Mouse (Mus musculus) hindbrain, embryonic 12.5 days (tissue): Measurements from ENCODE around the gene Cebpb. TPM values are rescaled to one million over a fixed set of nuclear protein-coding genes. Genes with fewer than 3 reads are reported as not detected.
A peak's percentile ranks its signal among the peaks of the same experiment; 100 is the strongest.

Source experiments
- ATAC-seq: fragments of 200-750 bp; cut with Nextera tagmentation; 2 replicates; pipeline ENCODE4 v1.8.0; 2017; ENCODE audit warnings: moderate TSS enrichment; ENCODE audit not compliant: low FRiP score
- H3K27ac ChIP-seq: fragments of 300-500 bp; sonication (generic); 2 replicates; pipeline ENCODE4 v1.5.1; 2016; ENCODE audit warnings: mild to moderate bottlenecking
- H3K27me3 ChIP-seq: fragments of 300-500 bp; sonication (generic); 2 replicates; pipeline ENCODE4 v1.6.1; 2016; ENCODE audit warnings: mild to moderate bottlenecking
- H3K36me3 ChIP-seq: fragments of 300-500 bp; sonication (generic); 2 replicates; pipeline ENCODE4 v1.6.1; 2016; ENCODE audit warnings: mild to moderate bottlenecking
- H3K4me1 ChIP-seq: fragments of 300-500 bp; sonication (generic); 2 replicates; pipeline ENCODE4 v1.6.1; 2016
- H3K4me2 ChIP-seq: fragments of 300-500 bp; sonication (generic); replicated peaks from 2 replicates; pipeline ENCODE4 v1.6.1; 2016; ENCODE audit warnings: mild to moderate bottlenecking
- H3K4me3 ChIP-seq: fragments of 300-500 bp; sonication (generic); 2 replicates; pipeline ENCODE4 v1.5.1; 2016; ENCODE audit warnings: mild to moderate bottlenecking
- H3K9ac ChIP-seq: fragments of 300-500 bp; sonication (generic); 2 replicates; pipeline ENCODE4 v1.6.1; 2016; ENCODE audit warnings: mild to moderate bottlenecking, moderate library complexity
- H3K9me3 ChIP-seq: fragments of 300-500 bp; sonication (generic); replicated peaks from 2 replicates; pipeline ENCODE4 v1.6.1; 2016; ENCODE audit warnings: mild to moderate bottlenecking
- WGBS: fragments of 180-500 bp; shearing (Covaris S2); methylation state at CpG from one replicate; pipeline ENCODE4 v1.1.7; 2016; 5-methylcytosine and 5-hydroxymethylcytosine counted together
- polyA plus RNA-seq: library from polyadenylated mRNA; unstranded; fragments of >200 nt; fragmentation: Nextera tagmentation; extraction: Ambion mirVana; gene quantifications from 2 replicates; pipeline ENCODE4 v1.2.1, GENCODE M21; 2016

Gene Cebpb
- polyA plus RNA-seq, 1 experiment from 2014 or later = 4.5 TPM

DNA sequence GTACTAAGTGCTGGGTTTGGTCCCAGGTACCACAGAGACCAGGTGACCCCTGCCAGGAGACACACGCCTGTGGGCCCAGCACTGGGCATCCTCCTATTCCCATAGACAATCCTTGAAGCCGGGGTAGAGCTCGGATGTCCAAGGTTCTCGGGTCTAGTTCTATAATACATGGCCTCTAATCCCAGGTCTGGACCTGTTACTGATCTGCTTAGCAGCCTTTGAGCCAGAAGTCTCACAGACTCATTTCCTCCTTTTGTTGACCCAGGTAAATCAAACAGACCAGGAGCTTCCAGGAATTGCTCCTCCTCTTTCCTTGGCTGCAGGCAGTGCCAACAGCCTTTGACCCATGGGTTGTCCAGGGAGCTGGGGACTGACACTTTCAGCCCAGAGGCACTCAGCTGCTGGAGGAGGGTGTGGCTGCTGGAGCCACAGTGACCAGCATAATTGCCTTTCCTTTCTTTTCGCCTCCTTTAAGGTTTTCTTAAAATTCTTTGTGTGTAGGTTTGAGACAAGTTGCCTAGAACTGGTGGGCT is 17.5 kb upstream of the Cebpb start:
- WGBS = 91% methylated on average over 5 of the region's 5 CpGs
- H3K27ac ChIP-seq = peak overlapping the region; percentile 44; the same call in 1 of the 2 replicates
- no peak for ATAC-seq

GRCm38 (mm10) chr2:167672212-167672685 is 16.5 kb upstream of the Cebpb start:
- Histone ChIP-seq H3K4me3 (no peak overlapping the region), H3K27ac (peak overlapping the region; percentile 44), H3K9ac (no peak overlapping the region), H3K9me3 (no peaks in the 10 kb centered on the region), H3K36me3 (no peaks in the 10 kb centered on the region), H3K4me1 (peaks cover 9% of the 10 kb centered on the region; the same call in 1 of the 2 replicates), H3K27me3 (no peaks in the 10 kb centered on the region), H3K4me2 (peak overlapping the region; percentile 16; the same call in 1 of the 2 replicates)
- ATAC-seq = peak; percentile 82
- WGBS = 23% methylated on average over 13 of the region's 13 CpGs

More for the DNA sequence above, 17.5 kb upstream of the Cebpb start:
- Histone ChIP-seq H3K36me3 (no peaks in the 10 kb centered on the region), H3K4me1 (peaks cover 9% of the 10 kb centered on the region; the same call in 1 of the 2 replicates), H3K4me2 (no peak overlapping the region), H3K9me3 (no peaks in the 10 kb centered on the region), H3K9ac (no peak overlapping the region), H3K27me3 (no peaks in the 10 kb centered on the region), H3K4me3 (no peak overlapping the region)

- peaks cover 15% of the 10 kb centered on the region for H3K4me1 ChIP-seq
- WGBS = 43% methylated on average over 14 of the region's 14 CpGs
- H3K4me3 ChIP-seq = no peak overlapping the region
- ATAC-seq = no peak
- H3K9ac ChIP-seq = no peak overlapping the region
- H3K27ac ChIP-seq = no peak overlapping the region
- no peak overlapping the region for H3K4me2 ChIP-seq
- H3K9me3 ChIP-seq = no peaks in the 10 kb centered on the region
- H3K27me3 ChIP-seq = no peaks in the 10 kb centered on the region
- H3K36me3 ChIP-seq = no peaks in the 10 kb centered on the region
Observed at GRCm38 (mm10) chr2:167675120-167675909, 13.4 kb upstream of the Cebpb start.

DNA sequence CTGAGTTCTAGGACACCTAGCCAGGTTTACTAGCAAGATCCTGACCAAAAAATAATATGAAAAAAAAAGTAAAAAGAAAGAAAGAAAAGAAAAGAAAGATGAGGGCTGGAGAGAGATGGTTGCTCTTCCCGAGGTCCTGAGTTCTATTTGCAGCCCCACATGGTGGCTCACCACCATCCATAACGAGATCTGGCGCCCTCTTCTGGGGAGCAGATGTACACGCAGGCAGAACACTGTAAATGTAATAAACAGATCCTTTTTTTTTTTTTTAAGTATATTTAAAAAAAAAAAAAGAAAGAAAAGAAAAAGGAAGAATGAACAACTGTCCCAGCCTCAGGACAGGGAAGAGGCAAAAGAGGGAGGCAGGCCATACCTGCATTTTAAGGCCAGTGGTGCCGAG is 10.1 kb upstream of the Cebpb start:
- no peaks in the 10 kb centered on the region for H3K36me3 ChIP-seq
- H3K4me3 ChIP-seq = no peak overlapping the region
- no peak overlapping the region for H3K4me2 ChIP-seq
- H3K9me3 ChIP-seq = no peaks in the 10 kb centered on the region
- H3K9ac ChIP-seq = no peak overlapping the region
- peaks cover 6% of the 10 kb centered on the region; the same call in 1 of the 2 replicates for H3K4me1 ChIP-seq
- no peak for ATAC-seq
- H3K27ac ChIP-seq = no peak overlapping the region
- WGBS = 41% methylated on average over 5 of the region's 5 CpGs
- no peaks in the 10 kb centered on the region for H3K27me3 ChIP-seq

GRCm38 (mm10) chr2:167679902-167680430 is 8.7 kb upstream of the Cebpb start:
- 7% methylated on average over 13 of the region's 13 CpGs for WGBS
- Histone ChIP-seq H3K36me3 (no peaks in the 10 kb centered on the region), H3K27ac (no peak overlapping the region), H3K9ac (no peak overlapping the region), H3K4me1 (peaks cover 6% of the 10 kb centered on the region; the same call in 1 of the 2 replicates), H3K27me3 (no peaks in the 10 kb centered on the region), H3K9me3 (no peaks in the 10 kb centered on the region), H3K4me2 (no peak overlapping the region), H3K4me3 (no peak overlapping the region)
- ATAC-seq = peak; percentile 77

DNA sequence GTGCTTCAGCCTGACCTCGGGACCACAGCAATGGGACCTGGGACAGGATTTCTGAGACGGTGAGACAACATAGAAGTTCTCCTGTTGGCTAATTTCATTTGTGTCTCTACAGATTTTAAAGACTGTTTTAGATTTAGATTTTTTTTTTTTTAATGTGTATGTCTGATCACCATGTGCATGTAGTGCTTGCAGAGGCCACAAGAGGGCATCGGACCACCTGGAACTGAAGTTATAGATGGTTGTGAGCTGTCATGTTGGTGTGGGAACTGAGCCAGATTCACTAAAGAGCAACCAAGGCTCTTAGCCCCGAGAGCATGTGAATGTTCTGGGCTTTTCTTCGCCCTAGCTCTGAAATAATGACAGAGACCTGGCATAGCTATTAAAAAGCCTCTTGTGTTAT is 8.1 kb upstream of the Cebpb start:
- H3K36me3 ChIP-seq = no peaks in the 10 kb centered on the region
- WGBS = 48% methylated on average over 5 of the region's 5 CpGs
- peaks cover 6% of the 10 kb centered on the region; the same call in 1 of the 2 replicates for H3K4me1 ChIP-seq
- H3K4me3 ChIP-seq = no peak overlapping the region
- H3K27ac ChIP-seq = no peak overlapping the region
- no peak overlapping the region for H3K4me2 ChIP-seq
- peaks cover under 1% of the 10 kb centered on the region; the same call in 1 of the 2 replicates for H3K27me3 ChIP-seq
- ATAC-seq = no peak
- no peak overlapping the region for H3K9ac ChIP-seq
- no peaks in the 10 kb centered on the region for H3K9me3 ChIP-seq

DNA sequence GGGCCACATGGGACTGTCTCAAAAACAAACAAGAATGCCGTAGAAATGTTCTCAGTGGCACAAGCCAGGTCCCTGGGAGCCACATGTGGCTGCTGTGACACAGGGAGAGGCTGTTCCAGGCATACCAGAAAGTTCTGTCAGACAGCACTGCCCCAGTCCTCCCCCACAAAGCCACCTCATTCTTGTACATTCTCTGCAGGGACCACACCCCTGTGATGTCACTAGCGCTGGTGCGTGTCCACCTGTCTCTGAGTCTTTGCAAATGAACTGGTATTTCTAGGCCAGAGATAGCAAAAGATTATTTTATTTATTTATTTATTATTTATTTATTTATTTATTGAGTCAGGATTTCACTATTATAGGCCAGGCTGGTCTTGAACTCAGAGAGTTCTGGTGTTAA is 5.0 kb upstream of the Cebpb start:
- Histone ChIP-seq H3K27me3 (peaks cover 30% of the 10 kb centered on the region), H3K36me3 (no peaks in the 10 kb centered on the region), H3K4me1 (peaks cover 12% of the 10 kb centered on the region), H3K4me3 (no peak overlapping the region), H3K9ac (no peak overlapping the region), H3K27ac (no peak overlapping the region), H3K4me2 (no peak overlapping the region), H3K9me3 (no peaks in the 10 kb centered on the region)
- 77% methylated on average over 3 of the region's 3 CpGs for WGBS
- no peak for ATAC-seq

DNA sequence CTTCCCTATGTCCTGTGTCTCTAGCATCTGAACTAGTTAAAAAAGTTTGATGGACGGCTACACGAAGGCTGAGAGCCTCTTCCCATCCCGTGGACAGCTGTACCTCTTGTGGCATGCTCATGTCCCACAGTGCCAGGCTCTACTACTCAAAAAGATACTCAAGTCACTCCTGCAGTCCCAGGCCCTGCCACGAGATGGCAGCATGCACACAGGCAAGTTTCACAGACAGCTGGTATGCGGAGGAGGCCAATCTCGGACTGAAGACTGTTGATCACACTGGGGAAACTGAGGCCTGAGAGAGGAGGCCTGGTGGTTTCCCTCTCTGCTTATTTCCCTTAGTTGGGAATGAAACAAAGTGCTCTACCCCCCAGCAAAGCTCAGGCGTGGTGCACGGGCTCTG is 3.6 kb upstream of the Cebpb start:
- Histone ChIP-seq H3K9me3 (no peaks in the 10 kb centered on the region), H3K27ac (no peak overlapping the region), H3K4me2 (no peak overlapping the region), H3K36me3 (no peaks in the 10 kb centered on the region), H3K4me3 (no peak overlapping the region), H3K27me3 (peaks cover 43% of the 10 kb centered on the region), H3K4me1 (peaks cover 20% of the 10 kb centered on the region), H3K9ac (no peak overlapping the region)
- 7% methylated on average over 8 of the region's 8 CpGs for whole genome bisulfite sequencing
- no peak for ATAC-seq

DNA sequence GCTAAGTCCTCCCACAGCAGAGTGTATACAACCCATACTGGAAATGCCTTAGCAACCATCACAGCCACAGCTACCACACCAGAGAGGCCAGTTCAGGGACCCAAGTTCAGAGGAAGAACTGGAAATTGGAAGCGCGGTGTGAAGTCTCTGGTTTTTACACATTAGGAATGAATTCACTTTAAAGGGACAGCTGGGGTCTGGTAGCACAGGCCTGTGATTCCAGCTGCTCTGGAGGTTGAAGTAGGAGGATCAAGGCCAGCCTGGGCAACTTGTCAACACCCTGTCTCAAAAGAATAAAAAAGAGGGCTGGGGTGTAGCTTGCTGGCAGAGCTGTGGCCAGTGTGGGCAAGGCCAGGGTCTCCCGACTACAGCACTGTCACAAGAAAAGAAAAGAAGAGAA is 2.9 kb upstream of the Cebpb start:
- Histone ChIP-seq H3K9ac (no peak overlapping the region), H3K4me3 (no peak overlapping the region), H3K27ac (no peak overlapping the region), H3K4me2 (no peak overlapping the region), H3K9me3 (no peaks in the 10 kb centered on the region), H3K27me3 (peaks cover 49% of the 10 kb centered on the region), H3K4me1 (peaks cover 17% of the 10 kb centered on the region), H3K36me3 (no peaks in the 10 kb centered on the region)
- no peak for ATAC-seq
- WGBS = 79% methylated on average over 3 of the region's 3 CpGs

GRCm38 (mm10) chr2:167686382-167687249 is 2.1 kb upstream of the Cebpb start:
- no peak overlapping the region for H3K9ac ChIP-seq
- peaks cover 57% of the 10 kb centered on the region for H3K27me3 ChIP-seq
- no peak overlapping the region for H3K27ac ChIP-seq
- no peak for ATAC-seq
- no peak overlapping the region for H3K4me2 ChIP-seq
- no peaks in the 10 kb centered on the region for H3K9me3 ChIP-seq
- WGBS = 76% methylated on average over 16 of the region's 16 CpGs
- no peak overlapping the region for H3K4me3 ChIP-seq
- H3K36me3 ChIP-seq = no peaks in the 10 kb centered on the region
- peaks cover 17% of the 10 kb centered on the region for H3K4me1 ChIP-seq

DNA sequence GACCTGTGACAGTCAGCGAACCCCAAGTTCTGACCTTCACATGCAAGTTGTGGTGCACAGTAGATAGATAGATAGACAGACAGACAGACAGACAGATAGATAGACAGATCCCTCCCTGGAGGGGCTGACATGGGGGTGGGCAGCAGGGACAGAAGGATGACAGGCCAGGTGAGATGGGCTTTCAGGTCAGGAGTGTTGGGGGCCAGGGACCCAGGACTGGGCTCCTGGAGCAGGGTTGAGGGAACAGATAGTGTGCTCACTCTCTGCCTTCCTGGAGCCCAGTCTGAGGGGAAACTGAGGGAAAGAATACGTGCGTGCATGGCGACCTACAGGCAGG is 1.5 kb upstream of the Cebpb start:
- Histone ChIP-seq H3K4me1 (peaks cover 17% of the 10 kb centered on the region), H3K36me3 (no peaks in the 10 kb centered on the region), H3K27ac (no peak overlapping the region), H3K27me3 (peaks cover 63% of the 10 kb centered on the region), H3K9ac (no peak overlapping the region), H3K4me3 (no peak overlapping the region), H3K9me3 (no peaks in the 10 kb centered on the region), H3K4me2 (no peak overlapping the region)
- 82% methylated on average over 4 of the region's 4 CpGs for WGBS
- no peak for ATAC-seq

GRCm38 (mm10) chr2:167687651-167688101 is 1.0 kb upstream of the Cebpb start:
- 45% methylated on average over 11 of the region's 11 CpGs for WGBS
- H3K9me3 ChIP-seq = no peaks in the 10 kb centered on the region
- H3K36me3 ChIP-seq = no peaks in the 10 kb centered on the region
- H3K9ac ChIP-seq = no peak overlapping the region
- H3K27me3 ChIP-seq = peaks cover 68% of the 10 kb centered on the region
- no peak for ATAC-seq
- no peak overlapping the region for H3K4me2 ChIP-seq
- H3K4me3 ChIP-seq = no peak overlapping the region
- peaks cover 17% of the 10 kb centered on the region for H3K4me1 ChIP-seq
- no peak overlapping the region for H3K27ac ChIP-seq
